Mouse (Mus musculus) forebrain, embryonic 16.5 days (tissue): Measurements from ENCODE around the gene Gca. TPM values are rescaled to one million over a fixed set of nuclear protein-coding genes. Genes with fewer than 3 reads are reported as not detected.

Source experiments
- ATAC-seq: fragments of 200-750 bp; cut with Nextera tagmentation; 2 replicates; pipeline ENCODE4 v1.8.0; 2017; ENCODE audit warnings: mild to moderate bottlenecking, moderate library complexity
- H3K27ac ChIP-seq: fragments of 300-500 bp; sonication (generic); 2 replicates; pipeline ENCODE4 v1.5.1; 2014; ENCODE audit warnings: low read length, control low read depth
- H3K27me3 ChIP-seq: fragments of 300-500 bp; sonication (generic); replicated peaks from 2 replicates; pipeline ENCODE4 v1.6.1; 2014; ENCODE audit warnings: low read length; ENCODE audit not compliant: control insufficient read depth, insufficient read depth
- H3K36me3 ChIP-seq: fragments of 300-500 bp; sonication (generic); 2 replicates; pipeline ENCODE4 v1.6.1; 2014; ENCODE audit not compliant: control insufficient read depth, insufficient read depth
- H3K4me1 ChIP-seq: fragments of 300-500 bp; sonication (generic); replicated peaks from 2 replicates; pipeline ENCODE4 v1.6.1; 2014; ENCODE audit warnings: low read length; ENCODE audit not compliant: control insufficient read depth, insufficient read depth
- H3K4me2 ChIP-seq: fragments of 300-500 bp; sonication (generic); 2 replicates; pipeline ENCODE4 v1.6.1; 2014; ENCODE audit warnings: mild to moderate bottlenecking, low read length, control low read depth
- H3K4me3 ChIP-seq: fragments of 300-500 bp; sonication (generic); replicated peaks from 2 replicates; pipeline ENCODE4 v1.5.1; 2014; ENCODE audit warnings: mild to moderate bottlenecking, low read length, control low read depth
- H3K9ac ChIP-seq: fragments of 300-500 bp; sonication (generic); replicated peaks from 2 replicates; pipeline ENCODE4 v1.6.1; 2014; ENCODE audit warnings: low read depth, low read length, control low read depth
- H3K9me3 ChIP-seq: fragments of 300-500 bp; sonication (generic); 2 replicates; pipeline ENCODE4 v1.6.1; 2016; ENCODE audit warnings: low read length; ENCODE audit not compliant: control insufficient read depth
- WGBS: fragments of 180-500 bp; shearing (Covaris S2); extraction: QIAGEN DNeasy Blood & Tissue Kit; methylation state at CpG from one replicate; pipeline ENCODE4 v1.1.7; 2014; 5-methylcytosine and 5-hydroxymethylcytosine counted together
- polyA plus RNA-seq: library from polyadenylated mRNA; unstranded; fragments of >200 nt; fragmentation: Nextera tagmentation; extraction: Ambion mirVana; gene quantifications from 2 replicates; pipeline ENCODE4 v1.2.1, GENCODE M21; 2015

Gca gene
- 8.8 and 9.2 TPM in 2 replicates for polyA plus RNA-seq

DNA sequence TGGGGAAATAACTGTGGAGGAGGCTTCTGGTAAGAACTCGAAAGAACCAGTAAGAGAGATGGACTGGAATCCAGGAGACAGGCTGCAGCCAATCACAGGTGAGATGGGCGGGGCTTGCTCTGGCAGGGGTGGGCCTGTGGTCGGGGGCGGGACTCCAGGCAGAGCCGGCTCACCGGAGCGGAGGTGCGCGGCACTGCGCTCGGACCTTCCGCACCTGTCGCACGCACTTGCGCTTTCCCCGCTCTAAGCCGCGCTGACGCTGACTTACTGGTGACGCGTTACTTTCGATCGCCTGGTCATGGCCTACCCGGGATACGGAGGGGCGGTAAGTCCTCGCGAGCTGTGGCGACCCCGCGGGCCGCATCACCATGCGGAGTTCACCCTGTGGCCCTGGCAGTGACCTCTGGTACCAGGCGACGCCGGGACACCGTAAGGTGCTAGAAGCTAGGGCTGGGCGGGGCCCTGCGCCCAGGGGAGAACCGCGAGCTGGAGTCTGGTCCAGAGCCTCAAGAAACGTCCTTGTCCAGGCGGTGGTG, at the start of gene Gca:
TSS of gene Gca (plus strand) at position 151 of the 536 bp plus-strand sequence.
- Histone ChIP-seq H3K4me3 (peak within 1 kb of the TSS; percentile 80), H3K9me3 (no peaks in the 10 kb centered on the region), H3K27ac (no peak within 1 kb of the TSS), H3K4me2 (peak within 1 kb of the TSS; percentile 95), H3K9ac (peak within 1 kb of the TSS; percentile 75), H3K36me3 (no peaks in the 10 kb centered on the region), H3K27me3 (no peaks in the 10 kb centered on the region), H3K4me1 (peaks cover 5% of the 10 kb centered on the region)
- under 1% methylated on average over 43 of the region's 43 CpGs for WGBS
- ATAC-seq, result peak; percentile 96

DNA sequence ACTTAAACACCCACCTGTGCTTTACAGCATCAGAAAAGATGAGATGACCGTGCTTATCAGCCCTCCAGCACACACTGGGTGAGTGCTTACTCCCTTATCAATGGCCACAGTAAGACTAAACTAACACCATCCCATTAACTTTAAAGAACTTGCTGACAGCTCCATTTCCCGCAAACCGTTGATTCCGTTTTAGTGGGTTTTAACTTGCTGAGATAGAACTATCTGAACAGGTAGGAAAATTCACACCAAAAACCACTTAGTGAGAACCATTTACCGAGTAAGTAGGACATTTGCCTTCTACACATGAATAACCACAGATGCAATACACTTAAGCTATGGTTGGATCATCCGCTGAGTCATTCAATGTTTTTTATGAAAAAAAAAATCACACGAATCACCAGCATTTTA, 45.1 kb upstream of the Gca start:
- H3K27ac ChIP-seq, result no peak overlapping the region
- H3K27me3 ChIP-seq, result no peaks in the 10 kb centered on the region
- H3K4me1 ChIP-seq, result peaks cover 10% of the 10 kb centered on the region
- 92% methylated on average over 7 of the region's 7 CpGs for WGBS
- H3K4me2 ChIP-seq, result no peak overlapping the region
- H3K36me3 ChIP-seq, result no peaks in the 10 kb centered on the region
- no peak overlapping the region for H3K9ac ChIP-seq
- ATAC-seq, result no peak
- H3K9me3 ChIP-seq, result no peaks in the 10 kb centered on the region
- no peak overlapping the region for H3K4me3 ChIP-seq

DNA sequence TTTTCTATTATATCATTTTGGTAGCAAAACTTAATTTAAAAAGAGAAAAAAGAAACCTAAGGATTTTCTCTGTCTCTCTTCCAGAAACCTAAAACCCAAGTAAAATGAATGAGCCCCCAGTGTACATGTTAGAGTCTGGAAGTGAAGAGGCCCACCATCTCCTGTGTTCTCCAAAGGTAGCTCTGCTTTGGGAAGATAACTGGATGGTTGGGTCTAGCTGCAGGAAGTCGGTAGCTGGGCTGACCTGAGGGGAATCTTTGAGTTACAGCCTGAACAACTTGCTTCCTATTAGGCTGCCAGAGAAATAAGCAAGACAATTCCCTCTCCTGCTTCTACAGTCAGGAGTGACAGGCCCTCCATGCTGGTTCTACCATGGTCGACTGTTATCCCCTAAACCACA, 44.4 kb upstream of the Gca start:
- Histone ChIP-seq H3K4me1 (peaks cover 10% of the 10 kb centered on the region), H3K4me2 (no peak overlapping the region), H3K9ac (no peak overlapping the region), H3K27me3 (no peaks in the 10 kb centered on the region), H3K4me3 (no peak overlapping the region), H3K9me3 (no peaks in the 10 kb centered on the region), H3K36me3 (no peaks in the 10 kb centered on the region), H3K27ac (no peak overlapping the region)
- ATAC-seq, result no peak
- 70% methylated on average over 2 of the region's 2 CpGs for WGBS

DNA sequence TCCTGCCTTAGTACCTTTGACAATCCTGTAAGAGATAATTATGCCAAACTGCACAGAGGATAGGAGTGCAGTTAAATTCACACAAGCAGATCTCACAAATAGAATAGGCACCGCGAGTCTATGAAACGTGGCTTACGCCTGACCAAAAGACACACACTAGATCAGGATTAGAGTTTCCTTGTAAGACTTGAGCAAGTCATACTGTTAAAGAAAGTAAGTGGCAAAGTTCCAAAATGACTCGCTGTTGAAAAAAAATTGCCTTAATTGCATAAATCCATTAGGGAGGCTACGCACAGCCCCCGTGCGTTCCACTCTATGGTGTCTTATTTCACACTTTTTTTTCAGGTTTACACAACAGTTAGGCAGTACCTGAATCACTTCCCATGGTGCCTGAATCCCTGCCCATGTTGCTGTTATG, 41.1 kb upstream of the Gca start:
- H3K4me3 ChIP-seq, result no peak overlapping the region
- no peak overlapping the region for H3K27ac ChIP-seq
- no peaks in the 10 kb centered on the region for H3K27me3 ChIP-seq
- no peaks in the 10 kb centered on the region for H3K36me3 ChIP-seq
- H3K4me1 ChIP-seq, result peaks cover 11% of the 10 kb centered on the region
- H3K9ac ChIP-seq, result no peak overlapping the region
- H3K9me3 ChIP-seq, result no peaks in the 10 kb centered on the region
- whole genome bisulfite sequencing, result 41% methylated on average over 8 of the region's 8 CpGs
- ATAC-seq, result peak; percentile 31; the same call in 1 of the 2 replicates
- peak overlapping the region; percentile 17; the same call in 1 of the 2 replicates for H3K4me2 ChIP-seq

DNA sequence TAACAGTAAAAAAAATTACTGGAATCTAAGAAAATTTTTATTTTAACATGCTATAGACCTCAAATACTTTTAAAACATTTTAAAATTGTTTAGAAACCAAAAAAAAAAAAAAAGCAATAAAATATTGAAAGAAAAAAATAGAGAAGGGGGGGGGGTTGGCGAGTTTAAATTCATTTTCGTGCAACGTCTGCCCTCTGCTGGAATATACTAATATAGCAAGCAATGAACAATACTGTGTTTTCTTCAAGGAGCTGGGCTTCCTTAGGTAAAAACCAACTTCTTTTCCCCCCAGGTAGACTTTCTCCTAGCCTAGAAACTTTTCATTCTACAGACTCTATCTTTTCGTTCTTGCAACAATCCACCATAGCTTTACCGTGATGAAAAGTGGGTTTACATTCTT, 36.4 kb upstream of the Gca start:
- ATAC-seq, result no peak
- no peak overlapping the region for H3K4me2 ChIP-seq
- no peaks in the 10 kb centered on the region for H3K9me3 ChIP-seq
- no peaks in the 10 kb centered on the region for H3K36me3 ChIP-seq
- no peaks in the 10 kb centered on the region for H3K27me3 ChIP-seq
- no peak overlapping the region for H3K27ac ChIP-seq
- H3K4me3 ChIP-seq, result no peak overlapping the region
- H3K4me1 ChIP-seq, result peaks cover 15% of the 10 kb centered on the region
- H3K9ac ChIP-seq, result no peak overlapping the region
- WGBS, result 14% methylated on average over 5 of the region's 5 CpGs

DNA sequence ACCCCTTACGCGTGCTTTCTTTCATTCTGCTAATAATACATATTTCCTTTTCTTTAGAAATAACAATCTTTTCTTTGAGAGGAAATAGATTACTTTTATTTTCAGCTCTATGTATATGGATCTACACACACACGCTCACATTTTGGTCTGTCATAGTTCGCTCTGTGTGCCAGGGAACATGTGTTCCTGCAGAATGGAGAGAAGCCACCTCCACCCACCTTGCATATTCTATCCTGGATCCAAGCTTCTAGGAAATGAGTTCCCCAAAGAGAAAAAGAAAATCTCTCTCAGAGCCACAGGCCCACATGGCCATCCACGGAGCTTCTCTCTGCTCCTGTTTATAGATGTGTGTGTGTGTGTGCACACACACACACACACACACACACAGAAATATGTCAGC, 35.7 kb upstream of the Gca start:
- Histone ChIP-seq H3K36me3 (no peaks in the 10 kb centered on the region), H3K4me3 (no peak overlapping the region), H3K9ac (no peak overlapping the region), H3K27me3 (no peaks in the 10 kb centered on the region), H3K27ac (no peak overlapping the region), H3K9me3 (no peaks in the 10 kb centered on the region), H3K4me2 (no peak overlapping the region), H3K4me1 (peaks cover 9% of the 10 kb centered on the region; the same call in 1 of the 2 replicates)
- no peak for ATAC-seq
- WGBS, result 77% methylated on average over 5 of the region's 5 CpGs

DNA sequence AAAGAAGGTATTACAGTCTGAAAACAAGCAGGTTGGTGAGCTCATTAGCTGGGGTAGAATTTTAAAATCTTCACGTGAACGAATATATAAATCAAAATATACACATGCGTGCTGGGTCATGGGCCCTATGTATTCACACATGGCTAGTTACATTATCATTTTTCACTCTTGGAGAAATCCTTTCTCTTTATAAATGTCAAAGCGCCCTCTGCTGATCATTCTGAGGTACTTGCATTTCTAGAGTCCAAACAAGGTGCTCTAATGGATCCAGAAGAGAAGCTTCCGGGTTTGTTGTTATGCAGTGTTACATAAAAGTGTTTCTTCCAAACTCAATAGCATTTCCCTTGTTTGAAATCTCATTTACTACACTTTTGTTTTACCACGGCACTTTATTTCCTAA, 33.6 kb upstream of the Gca start:
- H3K27me3 ChIP-seq, result no peaks in the 10 kb centered on the region
- H3K9ac ChIP-seq, result no peak overlapping the region
- 0 out of 2 replicates have a peak, but pooled peaks cover 6% of the 10 kb centered on the region for H3K4me1 ChIP-seq
- no peak overlapping the region for H3K4me2 ChIP-seq
- ATAC-seq, result peak; percentile 66
- WGBS, result 23% methylated on average over 6 of the region's 6 CpGs
- H3K9me3 ChIP-seq, result no peaks in the 10 kb centered on the region
- H3K27ac ChIP-seq, result no peak overlapping the region
- no peaks in the 10 kb centered on the region for H3K36me3 ChIP-seq
- H3K4me3 ChIP-seq, result no peak overlapping the region

DNA sequence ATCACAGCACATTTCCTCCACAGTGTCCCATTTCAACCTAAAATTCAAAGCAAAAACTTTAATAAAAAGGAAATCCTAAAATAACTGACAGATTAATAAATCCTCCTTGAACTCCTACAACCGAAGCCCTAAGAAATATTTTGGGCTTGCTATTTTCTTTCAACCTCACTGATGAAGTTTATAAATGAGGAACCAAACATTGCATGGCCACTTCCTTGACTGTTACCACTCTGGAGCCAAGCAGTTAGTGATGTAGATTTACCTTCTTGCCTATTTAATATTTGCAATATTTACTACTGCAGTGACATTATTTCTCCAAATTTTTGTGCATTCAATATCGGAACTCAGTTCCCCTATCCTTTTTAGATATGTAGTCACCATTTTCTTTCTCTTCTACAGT, 24.2 kb upstream of the Gca start:
- Histone ChIP-seq H3K4me2 (no peak overlapping the region), H3K4me3 (no peak overlapping the region), H3K9ac (no peak overlapping the region), H3K27ac (no peak overlapping the region), H3K9me3 (no peaks in the 10 kb centered on the region), H3K36me3 (no peaks in the 10 kb centered on the region), H3K27me3 (no peaks in the 10 kb centered on the region), H3K4me1 (peaks cover 6% of the 10 kb centered on the region)
- ATAC-seq, result no peak
- WGBS, result 95% methylated on average over 2 of the region's 2 CpGs

DNA sequence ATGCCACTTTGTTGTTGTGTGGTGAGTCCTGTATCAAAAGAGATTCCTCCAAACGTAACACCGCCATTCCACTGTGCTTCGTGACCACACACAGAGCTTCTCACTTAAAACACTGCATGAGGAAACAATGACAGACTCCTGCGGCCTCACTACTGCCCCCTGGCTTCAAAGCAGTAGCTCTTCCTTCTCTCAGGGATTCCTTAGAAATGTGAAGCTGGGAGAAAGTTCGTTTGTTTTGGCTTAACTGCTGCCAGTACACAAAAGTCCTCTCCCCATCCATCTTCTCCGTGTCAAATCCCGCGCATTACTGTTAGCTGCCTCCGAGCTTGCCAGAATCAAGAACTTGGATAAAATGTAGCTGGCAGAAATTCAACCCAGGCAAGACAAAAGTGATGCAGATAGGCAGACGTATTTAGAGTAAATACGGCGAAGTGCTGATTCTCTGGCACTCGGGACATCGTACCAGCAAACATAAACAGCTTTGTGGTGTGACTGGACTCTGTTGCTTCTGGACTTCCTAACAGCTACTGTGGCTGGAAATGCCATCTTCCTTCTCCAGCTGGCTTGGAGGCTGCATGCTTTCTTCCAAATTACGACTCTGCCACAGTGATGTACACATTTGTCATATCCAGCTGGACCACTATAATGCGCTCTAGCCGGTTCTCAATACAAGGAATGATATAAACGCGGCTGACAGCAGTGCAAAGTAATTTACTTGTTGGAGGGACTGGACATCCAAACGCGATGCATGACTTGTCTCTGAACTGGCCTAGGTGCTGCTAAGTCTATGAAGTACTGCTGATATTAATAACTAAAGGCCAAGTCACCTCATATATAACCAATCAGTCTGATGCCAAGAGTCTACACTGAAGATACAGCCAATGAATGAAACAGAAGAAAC, 20.4 kb upstream of the Gca start:
- WGBS, result 32% methylated on average over 21 of the region's 21 CpGs
- Histone ChIP-seq H3K4me1 (peaks cover 22% of the 10 kb centered on the region), H3K27ac (no peak overlapping the region), H3K4me3 (no peak overlapping the region), H3K9me3 (no peaks in the 10 kb centered on the region), H3K9ac (no peak overlapping the region), H3K36me3 (no peaks in the 10 kb centered on the region), H3K4me2 (peak overlapping the region; percentile 36), H3K27me3 (no peaks in the 10 kb centered on the region)
- peak; percentile 59 for ATAC-seq
